Mouse (Mus musculus): ENCODE data around the gene Rab3ip.

- TF ChIP-seq POLR2A (IDR thresholded peaks at IDR 0.05; ENCODE audit: insufficient read length, low read depth) = no peak
- no peak for TF ChIP-seq POLR2AphosphoS2 (IDR thresholded peaks at IDR 0.05; ENCODE audit: insufficient read length, low read depth)
Observed at GRCm38 (mm10) chr10:116948414-116948813, 2.2 kb downstream of the Rab3ip start.
